Mouse (Mus musculus) mesoderm, embryonic 11.5 days (tissue): ENCODE measurements at regions not wholly inside any gene's neighbourhood (a gene's known extent, or its start where the extent isn't known, plus 50 kb on each side); places are given as distances from the start of the nearest gene placed in this dataset.

Source experiments
- DNase-seq: peaks from one replicate; pipeline ENCODE4 v3.0.0-alpha.2; 2012; ENCODE audit warnings: low read depth, low spot score

- no peak for DNase-seq
Observed at GRCm38 (mm10) chr9:52591188-52591587, 88.4 kb downstream of the AI593442 start.

- no peak for DNase-seq
Observed at GRCm38 (mm10) chr9:52574066-52574465, 105.5 kb downstream of the AI593442 start.

GRCm38 (mm10) chr9:52551577-52552281 is 127.9 kb downstream of the AI593442 start:
- no peak for DNase-seq

GRCm38 (mm10) chr9:52546071-52546470 is 133.5 kb downstream of the AI593442 start:
- no peak for DNase-seq

GRCm38 (mm10) chr9:52539086-52539485 is 140.5 kb downstream of the AI593442 start:
- no peak for DNase-seq

DNA sequence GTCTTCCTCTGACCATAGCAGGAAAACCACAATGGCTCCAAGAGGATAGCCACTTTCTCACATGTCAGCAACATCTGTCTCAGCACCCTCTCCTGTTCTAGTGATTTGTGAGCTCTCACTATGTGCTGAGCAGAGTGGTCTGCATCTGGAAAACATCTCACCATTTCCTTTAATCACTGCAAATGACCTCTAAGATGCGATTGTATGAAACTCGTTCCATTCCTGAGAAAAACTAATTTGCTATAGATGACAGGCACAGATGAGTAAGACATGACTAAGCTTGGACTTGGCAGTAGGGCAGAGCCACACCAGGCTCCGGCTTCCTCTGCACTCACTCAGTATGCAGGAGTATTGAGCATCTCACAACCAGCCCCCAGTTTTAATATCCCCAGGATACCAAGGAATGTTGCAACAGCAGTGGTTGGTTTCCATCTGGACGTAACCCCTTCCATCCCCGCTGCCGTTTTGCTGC is 150.1 kb downstream of the AI593442 start:
- DNase-seq, result no peak

DNA sequence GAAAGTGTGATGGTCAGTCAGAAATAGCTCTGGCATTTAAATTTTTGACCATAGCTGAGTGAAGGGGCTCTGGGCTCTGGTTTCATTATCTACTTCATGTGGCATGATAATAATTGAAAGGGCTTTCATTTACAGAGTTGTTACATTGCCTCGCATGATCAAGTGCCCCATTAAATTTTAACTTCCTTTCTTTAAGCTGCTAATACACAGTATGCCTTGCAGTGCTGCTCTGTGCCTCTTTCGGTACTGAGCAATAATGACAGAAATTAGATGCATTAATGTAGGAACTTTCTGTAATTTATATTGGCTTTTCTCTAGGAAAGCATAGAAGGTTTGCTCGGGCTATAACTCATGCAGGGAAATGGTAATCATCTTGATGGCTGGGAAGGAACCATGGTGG is 179.1 kb downstream of the AI593442 start:
- DNase-seq, result no peak

GRCm38 (mm10) chr9:52495483-52496270 is 183.9 kb downstream of the AI593442 start:
- DNase-seq, result peak; percentile 21

DNA sequence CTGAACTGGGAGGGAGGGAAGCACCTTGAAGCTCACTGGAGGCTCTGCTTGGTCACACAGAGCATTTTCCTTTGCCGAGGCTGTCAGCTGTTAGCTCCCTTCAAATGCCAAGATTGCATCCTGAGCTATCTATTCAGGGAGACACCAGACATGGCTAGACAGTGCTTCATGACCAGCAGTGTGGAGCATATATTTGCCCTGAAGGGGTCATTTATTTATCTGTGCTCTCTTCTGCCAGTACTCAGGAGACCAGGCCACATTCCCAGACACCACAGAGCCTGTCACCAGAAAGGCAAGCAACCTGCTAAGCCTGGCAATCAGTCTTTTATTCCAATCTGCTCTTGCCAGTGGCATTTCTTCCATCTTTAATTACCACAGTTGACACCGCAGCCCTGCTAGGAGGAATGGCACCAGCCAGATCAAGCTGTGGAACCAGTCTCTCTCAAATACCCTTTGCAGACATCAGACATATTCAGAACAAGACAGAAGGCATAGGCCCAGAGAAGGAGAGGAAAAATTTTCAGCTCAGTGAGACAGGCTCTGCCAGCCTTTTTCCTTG is 186.6 kb downstream of the AI593442 start:
- DNase-seq, result no peak

GRCm38 (mm10) chr9:52473555-52474196 is 205.9 kb downstream of the AI593442 start:
- no peak for DNase-seq

- DNase-seq, result no peak
Observed at GRCm38 (mm10) chr9:52472859-52473258, 206.7 kb downstream of the AI593442 start.

DNA sequence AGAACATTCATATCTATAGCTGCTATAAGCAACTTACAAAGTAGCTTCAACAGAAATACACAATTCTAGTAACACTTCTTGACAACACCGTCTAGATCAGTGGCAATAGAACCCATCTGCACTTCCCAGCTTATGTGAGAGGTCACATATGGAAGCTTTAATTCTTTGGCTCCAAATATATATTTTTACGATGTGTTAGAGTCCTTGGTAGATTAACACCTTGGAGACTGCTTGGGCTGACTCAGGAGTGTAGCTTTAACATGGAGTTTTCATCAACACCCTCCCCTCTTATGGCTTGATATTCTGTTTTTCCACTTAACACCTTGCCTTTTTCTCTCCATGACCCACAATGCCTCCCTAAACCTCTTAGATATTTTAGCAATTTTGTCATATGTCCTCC is 221.1 kb downstream of the AI593442 start:
- DNase-seq, result no peak

- DNase-seq, result no peak
Observed at GRCm38 (mm10) chr9:52454445-52454844, 225.1 kb downstream of the AI593442 start.

GRCm38 (mm10) chr9:52451792-52452191 is 227.8 kb downstream of the AI593442 start:
- no peak for DNase-seq

- DNase-seq, result no peak
Observed at GRCm38 (mm10) chr9:52448245-52448644, 231.3 kb downstream of the AI593442 start.

DNA sequence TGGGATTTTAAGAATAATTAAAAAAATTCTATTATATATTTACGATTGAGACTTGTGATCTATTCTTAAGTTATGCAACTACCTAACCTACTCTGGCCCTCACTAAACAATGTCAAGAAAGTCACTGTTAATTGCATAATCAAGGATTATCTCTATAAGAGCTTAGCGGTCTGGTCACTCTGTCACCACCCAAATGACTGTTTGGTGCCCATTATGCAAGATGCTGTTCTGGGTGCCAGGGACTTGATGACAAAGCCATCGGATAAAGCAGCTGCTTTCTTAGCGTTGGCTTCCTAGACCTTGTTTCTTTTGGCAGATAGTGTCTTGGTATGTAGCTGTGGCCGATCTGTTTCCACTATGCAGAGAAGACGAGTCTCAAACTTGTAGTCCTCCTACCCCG is 236.4 kb downstream of the AI593442 start:
- no peak for DNase-seq

- DNase-seq, result no peak
Observed at GRCm38 (mm10) chr9:52434215-52434614, 245.4 kb downstream of the AI593442 start.

DNA sequence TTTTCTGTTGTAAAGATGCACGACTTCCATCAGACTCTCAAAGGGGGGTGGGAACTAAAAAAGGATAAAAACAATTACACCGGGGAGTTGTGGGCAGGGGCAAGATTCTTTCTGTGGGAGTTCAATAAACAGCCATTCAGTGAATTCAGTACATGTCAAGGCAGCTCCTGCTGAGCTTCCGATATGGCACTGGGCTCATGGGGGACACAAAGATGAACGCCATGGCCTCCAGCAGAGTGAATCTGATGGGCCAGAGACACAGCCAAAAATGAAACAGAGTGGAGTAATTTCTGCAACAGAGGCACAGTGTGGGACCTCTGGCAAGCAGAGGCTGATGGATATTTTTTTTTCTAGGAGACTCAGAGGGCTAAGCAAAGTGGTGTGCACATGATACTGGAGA is 254.2 kb downstream of the AI593442 start:
- no peak for DNase-seq

DNA sequence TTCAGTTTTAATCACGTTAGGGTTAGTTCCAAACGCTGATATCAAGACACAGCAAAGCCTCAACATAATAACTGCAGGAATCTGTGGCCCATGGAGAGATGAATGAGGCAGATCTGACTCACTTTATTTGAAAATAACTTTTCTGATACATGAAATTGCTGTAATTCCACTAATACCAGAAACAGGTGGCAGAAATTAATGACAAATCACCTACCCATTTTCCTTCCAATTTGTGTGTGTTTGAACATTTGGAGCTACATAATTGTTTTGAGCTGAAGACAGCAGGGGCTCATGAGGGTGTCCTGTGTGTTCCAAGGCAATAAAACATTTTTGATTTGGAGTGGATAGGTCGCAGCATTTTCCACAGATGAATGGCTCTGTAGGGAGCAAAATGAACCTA is 254.2 kb upstream of the Zc3h12c start:
- DNase-seq, result no peak

- no peak for DNase-seq
Observed at GRCm38 (mm10) chr9:52415706-52416105, 247.3 kb upstream of the Zc3h12c start.

DNA sequence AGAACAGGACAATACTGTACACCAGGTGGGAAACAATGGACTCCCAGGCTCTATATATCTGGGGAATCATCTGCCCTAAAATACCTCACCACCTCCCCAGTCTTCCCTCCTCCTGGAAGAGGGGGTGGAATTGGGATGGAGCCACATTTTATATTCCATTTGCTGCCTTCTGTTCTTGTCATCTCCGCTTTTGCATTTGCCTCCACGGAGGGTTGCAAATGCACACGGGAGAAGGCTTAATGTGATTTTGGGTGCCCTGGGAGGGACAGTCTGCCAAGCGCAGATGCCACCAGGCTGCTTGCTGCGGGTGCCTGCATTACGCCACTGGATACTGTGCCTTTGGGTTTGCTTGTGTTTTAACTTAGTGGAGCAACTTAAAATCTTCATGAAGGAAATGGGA is 239.5 kb upstream of the Zc3h12c start:
- no peak for DNase-seq

- no peak for DNase-seq
Observed at GRCm38 (mm10) chr9:52402496-52402895, 234.1 kb upstream of the Zc3h12c start.
